Mouse (Mus musculus) liver, embryonic 13.5 days (tissue): ENCODE results near the gene Ccdc149. TPM values are rescaled to one million over a fixed set of nuclear protein-coding genes. Genes with fewer than 3 reads are reported as not detected.

ENCODE experiments used
- ATAC-seq: fragments of 200-750 bp; cut with Nextera tagmentation; 2 replicates; pipeline ENCODE4 v1.8.0; 2017; ENCODE audit warnings: low read depth, mild to moderate bottlenecking, moderate number of reproducible peaks, moderate library complexity
- DNase-seq: peaks from one replicate; pipeline ENCODE4 v3.0.0; 2022
- H3K27ac ChIP-seq: fragments of 300-500 bp; sonication (generic); 2 replicates; pipeline ENCODE4 v1.5.1; 2015; ENCODE audit warnings: moderate library complexity, mild to moderate bottlenecking, inconsistent platforms
- H3K27me3 ChIP-seq: fragments of 300-500 bp; sonication (generic); 2 replicates; pipeline ENCODE4 v1.6.1; 2015; ENCODE audit warnings: mild to moderate bottlenecking, inconsistent platforms
- H3K36me3 ChIP-seq: fragments of 300-500 bp; sonication (generic); 2 replicates; pipeline ENCODE4 v1.6.1; 2015; ENCODE audit warnings: mild to moderate bottlenecking, inconsistent platforms
- H3K4me1 ChIP-seq: fragments of 300-500 bp; sonication (generic); replicated peaks from 2 replicates; pipeline ENCODE4 v1.6.1; 2015; ENCODE audit warnings: inconsistent platforms
- H3K4me2 ChIP-seq: fragments of 300-500 bp; sonication (generic); 2 replicates; pipeline ENCODE4 v1.6.1; 2015; ENCODE audit warnings: inconsistent platforms, mild to moderate bottlenecking, moderate library complexity
- H3K4me3 ChIP-seq: fragments of 300-500 bp; sonication (generic); replicated peaks from 2 replicates; pipeline ENCODE4 v1.5.1; 2015; ENCODE audit warnings: mild to moderate bottlenecking, inconsistent platforms
- H3K9ac ChIP-seq: fragments of 300-500 bp; sonication (generic); 2 replicates; pipeline ENCODE4 v1.6.1; 2015; ENCODE audit warnings: mild to moderate bottlenecking, inconsistent platforms
- H3K9me3 ChIP-seq: fragments of 300-500 bp; sonication (generic); replicated peaks from 2 replicates; pipeline ENCODE4 v1.6.1; 2016; ENCODE audit warnings: inconsistent platforms
- WGBS: fragments of 180-500 bp; shearing (Covaris S2); methylation state at CpG from one replicate; pipeline ENCODE4 v1.1.7; 2015; ENCODE audit not compliant: insufficient replicate concordance; 5-methylcytosine and 5-hydroxymethylcytosine counted together
- polyA plus RNA-seq: library from polyadenylated mRNA; unstranded; fragments of >200 nt; fragmentation: Nextera tagmentation; extraction: Ambion mirVana; gene quantifications from 2 replicates; pipeline ENCODE4 v1.2.1, GENCODE M21; 2015

Ccdc149 gene
- polyA plus RNA-seq, 1 experiment from 2014 or later: 0.62 TPM

GRCm38 (mm10) chr5:52449187-52449586 lies 22.1 kb downstream of the Ccdc149 start:
- Histone ChIP-seq H3K4me1 (no peaks in the 10 kb centered on the region), H3K4me3 (no peak overlapping the region), H3K9me3 (no peaks in the 10 kb centered on the region), H3K4me2 (no peak overlapping the region), H3K9ac (no peak overlapping the region), H3K27me3 (no peaks in the 10 kb centered on the region), H3K27ac (no peak overlapping the region), H3K36me3 (no peaks in the 10 kb centered on the region)
- ATAC-seq (no peak), DNase-seq (no peak)
- 67% methylated on average over 8 of the region's 8 CpGs for WGBS

- no peaks in the 10 kb centered on the region for H3K4me1 ChIP-seq
- no peak overlapping the region for H3K27ac ChIP-seq
- DNase-seq: no peak
- no peak overlapping the region for H3K4me2 ChIP-seq
- no peaks in the 10 kb centered on the region for H3K27me3 ChIP-seq
- no peaks in the 10 kb centered on the region for H3K36me3 ChIP-seq
- 75% methylated on average over 11 of the region's 11 CpGs for WGBS
- no peak for ATAC-seq
- no peaks in the 10 kb centered on the region for H3K9me3 ChIP-seq
- no peak overlapping the region for H3K4me3 ChIP-seq
- no peak overlapping the region for H3K9ac ChIP-seq
Observed at GRCm38 (mm10) chr5:52440278-52440677, 31.0 kb downstream of the Ccdc149 start.

- Histone ChIP-seq H3K9ac (no peak overlapping the region), H3K27me3 (no peaks in the 10 kb centered on the region), H3K4me2 (no peak overlapping the region), H3K36me3 (no peaks in the 10 kb centered on the region), H3K4me3 (no peak overlapping the region), H3K9me3 (no peaks in the 10 kb centered on the region), H3K4me1 (no peaks in the 10 kb centered on the region), H3K27ac (no peak overlapping the region)
- 71% methylated on average over 7 of the region's 7 CpGs for WGBS
- ATAC-seq (no peak), DNase-seq (no peak)
Observed at GRCm38 (mm10) chr5:52438946-52439345, 32.4 kb downstream of the Ccdc149 start.

- Histone ChIP-seq H3K9ac (no peak overlapping the region), H3K4me3 (no peak overlapping the region), H3K27ac (no peak overlapping the region), H3K36me3 (no peaks in the 10 kb centered on the region), H3K27me3 (no peaks in the 10 kb centered on the region), H3K9me3 (no peaks in the 10 kb centered on the region), H3K4me2 (no peak overlapping the region), H3K4me1 (no peaks in the 10 kb centered on the region)
- 51% methylated on average over 6 of the region's 6 CpGs for WGBS
- no peak for DNase-seq
- ATAC-seq: no peak
Observed at GRCm38 (mm10) chr5:52435533-52435932, 35.8 kb downstream of the Ccdc149 start.

GRCm38 (mm10) chr5:52431276-52431844 lies 40.0 kb downstream of the Ccdc149 start:
- H3K9ac ChIP-seq: no peak overlapping the region
- H3K9me3 ChIP-seq: no peaks in the 10 kb centered on the region
- DNase-seq (no peak), ATAC-seq (no peak)
- no peak overlapping the region for H3K4me2 ChIP-seq
- 46% methylated on average over 8 of the region's 8 CpGs for WGBS
- no peak overlapping the region for H3K27ac ChIP-seq
- no peaks in the 10 kb centered on the region for H3K27me3 ChIP-seq
- H3K36me3 ChIP-seq: no peaks in the 10 kb centered on the region
- H3K4me1 ChIP-seq: no peaks in the 10 kb centered on the region
- no peak overlapping the region for H3K4me3 ChIP-seq

- WGBS: 74% methylated on average over 14 of the region's 14 CpGs
- H3K4me3 ChIP-seq: no peak overlapping the region
- H3K36me3 ChIP-seq: no peaks in the 10 kb centered on the region
- H3K27me3 ChIP-seq: no peaks in the 10 kb centered on the region
- no peak overlapping the region for H3K4me2 ChIP-seq
- H3K9me3 ChIP-seq: no peaks in the 10 kb centered on the region
- no peak overlapping the region for H3K27ac ChIP-seq
- ATAC-seq: no peak
- no peak for DNase-seq
- H3K9ac ChIP-seq: no peak overlapping the region
- H3K4me1 ChIP-seq: no peaks in the 10 kb centered on the region
Observed at GRCm38 (mm10) chr5:52429731-52430480, 41.4 kb downstream of the Ccdc149 start.

- 56% methylated on average over 4 of the region's 4 CpGs for WGBS
- DNase-seq (no peak), ATAC-seq (no peak)
Observed at GRCm38 (mm10) chr5:52428613-52429012, 42.7 kb downstream of the Ccdc149 start.

GRCm38 (mm10) chr5:52425819-52426218 lies 45.5 kb downstream of the Ccdc149 start:
- 60% methylated on average over 9 of the region's 9 CpGs for WGBS
- no peaks in the 10 kb centered on the region for H3K36me3 ChIP-seq

More at GRCm38 (mm10) chr5:52428613-52429012, 42.7 kb downstream of the Ccdc149 start:
- H3K27ac ChIP-seq: no peak overlapping the region
- H3K4me2 ChIP-seq: no peak overlapping the region
- H3K9me3 ChIP-seq: no peaks in the 10 kb centered on the region
- H3K4me1 ChIP-seq: no peaks in the 10 kb centered on the region
- H3K36me3 ChIP-seq: no peaks in the 10 kb centered on the region
- H3K4me3 ChIP-seq: no peak overlapping the region
- no peaks in the 10 kb centered on the region for H3K27me3 ChIP-seq
- no peak overlapping the region for H3K9ac ChIP-seq

GRCm38 (mm10) chr5:52423893-52424292 lies 47.4 kb downstream of the Ccdc149 start:
- Histone ChIP-seq H3K9ac (no peak overlapping the region), H3K27me3 (no peaks in the 10 kb centered on the region), H3K4me3 (no peak overlapping the region), H3K4me1 (no peaks in the 10 kb centered on the region), H3K4me2 (no peak overlapping the region), H3K27ac (no peak overlapping the region), H3K9me3 (no peaks in the 10 kb centered on the region), H3K36me3 (no peaks in the 10 kb centered on the region)
- WGBS: 26% methylated on average over 3 of the region's 3 CpGs
- DNase-seq: no peak
- no peak for ATAC-seq

More at GRCm38 (mm10) chr5:52425819-52426218, 45.5 kb downstream of the Ccdc149 start:
- no peak overlapping the region for H3K27ac ChIP-seq
- no peaks in the 10 kb centered on the region for H3K27me3 ChIP-seq
- ATAC-seq (no peak), DNase-seq (no peak)
- H3K4me2 ChIP-seq: no peak overlapping the region
- no peak overlapping the region for H3K9ac ChIP-seq
- no peaks in the 10 kb centered on the region for H3K4me1 ChIP-seq
- no peaks in the 10 kb centered on the region for H3K9me3 ChIP-seq
- H3K4me3 ChIP-seq: no peak overlapping the region

GRCm38 (mm10) chr5:52416485-52416884 lies 54.8 kb downstream of the Ccdc149 start:
- DNase-seq: no peak
- no peak for ATAC-seq
- H3K27ac ChIP-seq: no peak overlapping the region
- no peaks in the 10 kb centered on the region for H3K4me1 ChIP-seq
- no peaks in the 10 kb centered on the region for H3K9me3 ChIP-seq
- WGBS: 44% methylated on average over 2 of the region's 2 CpGs
- no peaks in the 10 kb centered on the region for H3K36me3 ChIP-seq
- H3K4me3 ChIP-seq: no peak overlapping the region
- H3K9ac ChIP-seq: no peak overlapping the region
- no peak overlapping the region for H3K4me2 ChIP-seq
- no peaks in the 10 kb centered on the region for H3K27me3 ChIP-seq

GRCm38 (mm10) chr5:52415917-52416316 lies 55.4 kb downstream of the Ccdc149 start:
- Histone ChIP-seq H3K36me3 (no peaks in the 10 kb centered on the region), H3K4me2 (no peak overlapping the region), H3K4me1 (no peaks in the 10 kb centered on the region), H3K9ac (no peak overlapping the region), H3K27me3 (no peaks in the 10 kb centered on the region), H3K9me3 (no peaks in the 10 kb centered on the region), H3K27ac (no peak overlapping the region), H3K4me3 (no peak overlapping the region)
- ATAC-seq (no peak), DNase-seq (no peak)
- WGBS: 60% methylated on average over 6 of the region's 6 CpGs

- ATAC-seq: no peak
- Histone ChIP-seq H3K27ac (no peak overlapping the region), H3K4me2 (no peak overlapping the region), H3K4me3 (no peak overlapping the region), H3K9ac (no peak overlapping the region), H3K9me3 (no peaks in the 10 kb centered on the region), H3K27me3 (no peaks in the 10 kb centered on the region), H3K4me1 (no peaks in the 10 kb centered on the region), H3K36me3 (no peaks in the 10 kb centered on the region)
- WGBS: 73% methylated on average over 1 of the region's 1 CpGs
- no peak for DNase-seq
Observed at GRCm38 (mm10) chr5:52415193-52415592, 56.1 kb downstream of the Ccdc149 start.
